Mouse (Mus musculus) ES-E14 (cell line): ENCODE measurements around the gene Dlg5.

Experiments used
- HCFC1 ChIP-seq: IDR thresholded peaks from 2 replicates; pipeline ENCODE4 v1.6.1; 2012; ENCODE audit warnings: low read length, inconsistent platforms, borderline replicate concordance; ENCODE audit not compliant: insufficient read depth
- MAFK ChIP-seq: IDR thresholded peaks from 2 replicates; pipeline ENCODE4 v1.6.1; 2014; ENCODE audit warnings: mild to moderate bottlenecking, low read depth, low read length, inconsistent platforms; ENCODE audit not compliant: insufficient read depth

- TF ChIP-seq MAFK, result no peak
- no peak for TF ChIP-seq HCFC1
Measured at GRCm38 (mm10) chr14:24216678-24217361, 28.9 kb downstream of the Dlg5 start.
